In genomic region chr5:44693674-44694073, GRCm38 (mm10) we compare ENCODE assay signal across 25 mouse cellular contexts.
A peak's percentile ranks its signal among the peaks of the same experiment; 100 is the strongest.
DNase-seq lines count a peak whose midpoint lies in the region; ATAC-seq and TF ChIP-seq lines count a peak whose summit lies in the region.
"Had no signal": no experiment of that assay in that cellular context is flagged by ENCODE, and none has a peak within 500 bp of the region (broad histone marks: within the 10 kb centered on the region; RNA-seq: fewer than 3 reads in every experiment).

No protein-coding gene starts in this region.

- peaks cover 20% of the 10 kb centered on the region for H3K4me1 ChIP-seq in hindbrain, embryonic 14.5 days (replicated peaks; ENCODE audit: control insufficient read depth, insufficient read depth, low read length)
- H3K4me1 ChIP-seq in hindbrain, embryonic 12.5 days: peaks cover 18% of the 10 kb centered on the region
- H3K4me1 ChIP-seq in midbrain, embryonic 11.5 days (ENCODE audit: control insufficient read depth, insufficient read depth, low read length): no peaks in the 10 kb centered on the region
- peaks cover 43% of the 10 kb centered on the region for H3K4me1 ChIP-seq in midbrain, embryonic 10.5 days
- peaks cover 32% of the 10 kb centered on the region for H3K4me1 ChIP-seq in forebrain, embryonic 16.5 days (replicated peaks; ENCODE audit: control insufficient read depth, insufficient read depth, low read length)
- H3K4me1 ChIP-seq in midbrain, postnatal 0 days (ENCODE audit: insufficient read depth, low read length): peaks cover 12% of the 10 kb centered on the region; the same call in 1 of the 2 replicates
- H3K4me1 ChIP-seq in intestine, postnatal 0 days (replicated peaks; ENCODE audit: control insufficient read depth, insufficient read depth, low read length): no peaks in the 10 kb centered on the region
- H3K4me1 ChIP-seq: liver, embryonic 15.5 days; lung, embryonic 15.5 days; megakaryocyte, embryonic 14.5 days had no signal

- no peak for TF ChIP-seq CTCF in midbrain, postnatal 0 days (IDR thresholded peaks at IDR 0.05)
- no peak for TF ChIP-seq CTCF in intestine, postnatal 0 days (IDR thresholded peaks at IDR 0.05; ENCODE audit: low read depth)

- peak; percentile 21; the same call in 1 of the 2 replicates for ATAC-seq in hindbrain, embryonic 14.5 days (ENCODE audit: low FRiP score)
- no peak for ATAC-seq in hindbrain, embryonic 12.5 days (ENCODE audit: low FRiP score)
- ATAC-seq in midbrain, embryonic 11.5 days (ENCODE audit: low FRiP score): peak; percentile 60; the same call in 1 of the 2 replicates
- peak; percentile 50 for ATAC-seq in forebrain, embryonic 16.5 days
- ATAC-seq in midbrain, postnatal 0 days (ENCODE audit: low FRiP score): peak; percentile 32; the same call in 1 of the 2 replicates
- no peak for ATAC-seq in intestine, postnatal 0 days

- no peaks in the 10 kb centered on the region for H3K9me3 ChIP-seq in hindbrain, embryonic 14.5 days (ENCODE audit: control insufficient read depth, low read length)
- no peaks in the 10 kb centered on the region for H3K9me3 ChIP-seq in hindbrain, embryonic 12.5 days (replicated peaks)
- no peaks in the 10 kb centered on the region for H3K9me3 ChIP-seq in midbrain, embryonic 11.5 days (ENCODE audit: control insufficient read depth, low read length)
- H3K9me3 ChIP-seq in midbrain, embryonic 10.5 days (replicated peaks): no peaks in the 10 kb centered on the region
- H3K9me3 ChIP-seq in forebrain, embryonic 16.5 days (ENCODE audit: control insufficient read depth, low read length): no peaks in the 10 kb centered on the region
- no peaks in the 10 kb centered on the region for H3K9me3 ChIP-seq in midbrain, postnatal 0 days (ENCODE audit: low read length)
- no peaks in the 10 kb centered on the region for H3K9me3 ChIP-seq in intestine, postnatal 0 days (ENCODE audit: control insufficient read depth)
- H3K9me3 ChIP-seq: heart, embryonic 15.5 days; limb, embryonic 15.5 days; liver, embryonic 15.5 days; lung, embryonic 15.5 days; megakaryocyte, embryonic 14.5 days had no signal

- no peaks in the 10 kb centered on the region for H3K36me3 ChIP-seq in hindbrain, embryonic 14.5 days (replicated peaks; ENCODE audit: control insufficient read depth, insufficient read depth)
- no peaks in the 10 kb centered on the region for H3K36me3 ChIP-seq in hindbrain, embryonic 12.5 days
- no peaks in the 10 kb centered on the region for H3K36me3 ChIP-seq in midbrain, embryonic 11.5 days (ENCODE audit: control insufficient read depth, insufficient read depth, low read length)
- H3K36me3 ChIP-seq in midbrain, embryonic 10.5 days: no peaks in the 10 kb centered on the region
- H3K36me3 ChIP-seq in forebrain, embryonic 16.5 days (ENCODE audit: control insufficient read depth, insufficient read depth): no peaks in the 10 kb centered on the region
- no peaks in the 10 kb centered on the region for H3K36me3 ChIP-seq in midbrain, postnatal 0 days (ENCODE audit: insufficient read depth, low read length)
- no peaks in the 10 kb centered on the region for H3K36me3 ChIP-seq in intestine, postnatal 0 days (ENCODE audit: control insufficient read depth, insufficient read depth)
- H3K36me3 ChIP-seq: heart, embryonic 15.5 days; limb, embryonic 15.5 days; liver, embryonic 15.5 days; lung, embryonic 15.5 days had no signal

- H3K4me3 ChIP-seq in hindbrain, embryonic 14.5 days (replicated peaks; ENCODE audit: low read length): no peak overlapping the region
- no peak overlapping the region for H3K4me3 ChIP-seq in hindbrain, embryonic 12.5 days
- no peak overlapping the region for H3K4me3 ChIP-seq in midbrain, embryonic 11.5 days (ENCODE audit: low read depth, low read length)
- H3K4me3 ChIP-seq in midbrain, embryonic 10.5 days: no peak overlapping the region
- no peak overlapping the region for H3K4me3 ChIP-seq in forebrain, embryonic 16.5 days (replicated peaks; ENCODE audit: low read length)
- H3K4me3 ChIP-seq in midbrain, postnatal 0 days (ENCODE audit: low read depth, low read length): no peak overlapping the region
- H3K4me3 ChIP-seq in intestine, postnatal 0 days (ENCODE audit: low read depth, low read length): no peak overlapping the region
- H3K4me3 ChIP-seq: heart, embryonic 15.5 days; left cerebral cortex, adult 2 months; limb, embryonic 15.5 days; liver, embryonic 15.5 days; lung, embryonic 15.5 days; megakaryocyte, embryonic 14.5 days had no signal

- DNase-seq in hindbrain, embryonic 14.5 days (ENCODE audit: low spot score): no peak
- DNase-seq in midbrain, embryonic 11.5 days (ENCODE audit: low spot score, missing footprints): no peak
- DNase-seq in midbrain, embryonic 10.5 days (ENCODE audit: low spot score): no peak
- DNase-seq in midbrain, postnatal 0 days (ENCODE audit: low spot score): peak; percentile 68
- DNase-seq in cerebellum, adult 18-20 months: no peak
- DNase-seq: adrenal gland, adult 2 months; B cell, adult 2 months; cerebellum, adult 2 months; cerebellum, postnatal 36 days; heart, postnatal 36 days; kidney, adult 9 months; kidney, postnatal 25 days; left cerebral cortex, postnatal 4 days; lung, postnatal 36 days; right cerebral cortex, postnatal 25 days; spleen, adult 18-20 months had no signal

- no peak overlapping the region for H3K4me2 ChIP-seq in hindbrain, embryonic 14.5 days (replicated peaks)
- H3K4me2 ChIP-seq in hindbrain, embryonic 12.5 days (replicated peaks): no peak overlapping the region
- H3K4me2 ChIP-seq in midbrain, embryonic 11.5 days: no peak overlapping the region
- no peak overlapping the region for H3K4me2 ChIP-seq in forebrain, embryonic 16.5 days (ENCODE audit: low read length)
- H3K4me2 ChIP-seq in midbrain, postnatal 0 days (ENCODE audit: low read depth, low read length, poor library complexity, severe bottlenecking): no peak overlapping the region
- no peak overlapping the region for H3K4me2 ChIP-seq in intestine, postnatal 0 days (replicated peaks; ENCODE audit: low read depth)
- H3K4me2 ChIP-seq: heart, embryonic 15.5 days; limb, embryonic 15.5 days; liver, embryonic 15.5 days; lung, embryonic 15.5 days had no signal

- H3K27ac ChIP-seq in hindbrain, embryonic 14.5 days: no peak overlapping the region
- no peak overlapping the region for H3K27ac ChIP-seq in hindbrain, embryonic 12.5 days
- H3K27ac ChIP-seq in midbrain, embryonic 11.5 days (ENCODE audit: low read depth, low read length): no peak overlapping the region
- no peak overlapping the region for H3K27ac ChIP-seq in midbrain, embryonic 10.5 days (replicated peaks)
- H3K27ac ChIP-seq in forebrain, embryonic 16.5 days (ENCODE audit: low read length): peak overlapping the region; percentile 11
- H3K27ac ChIP-seq in midbrain, postnatal 0 days (ENCODE audit: low read depth, low read length): no peak overlapping the region
- H3K27ac ChIP-seq in intestine, postnatal 0 days (ENCODE audit: low read depth, low read length): no peak overlapping the region
- H3K27ac ChIP-seq: heart, embryonic 15.5 days; left cerebral cortex, adult 2 months; limb, embryonic 15.5 days; liver, embryonic 15.5 days; lung, embryonic 15.5 days had no signal

- H3K27me3 ChIP-seq in hindbrain, embryonic 14.5 days (ENCODE audit: control insufficient read depth, insufficient read depth, low read length): no peaks in the 10 kb centered on the region
- H3K27me3 ChIP-seq in hindbrain, embryonic 12.5 days: no peaks in the 10 kb centered on the region
- H3K27me3 ChIP-seq in midbrain, embryonic 11.5 days (ENCODE audit: control insufficient read depth, insufficient read depth, low read length): no peaks in the 10 kb centered on the region
- H3K27me3 ChIP-seq in midbrain, embryonic 10.5 days (ENCODE audit: low read depth, poor library complexity, severe bottlenecking): no peaks in the 10 kb centered on the region
- no peaks in the 10 kb centered on the region for H3K27me3 ChIP-seq in forebrain, embryonic 16.5 days (replicated peaks; ENCODE audit: control insufficient read depth, insufficient read depth, low read length)
- H3K27me3 ChIP-seq in midbrain, postnatal 0 days (ENCODE audit: insufficient read depth, low read length): no peaks in the 10 kb centered on the region
- H3K27me3 ChIP-seq in intestine, postnatal 0 days (replicated peaks; ENCODE audit: control insufficient read depth, insufficient read depth, low read length): no peaks in the 10 kb centered on the region
- H3K27me3 ChIP-seq: heart, embryonic 15.5 days; limb, embryonic 15.5 days; liver, embryonic 15.5 days; lung, embryonic 15.5 days; megakaryocyte, embryonic 14.5 days had no signal

- no peak overlapping the region for H3K9ac ChIP-seq in hindbrain, embryonic 14.5 days
- no peak overlapping the region for H3K9ac ChIP-seq in hindbrain, embryonic 12.5 days
- no peak overlapping the region for H3K9ac ChIP-seq in midbrain, embryonic 11.5 days (ENCODE audit: low read length)
- H3K9ac ChIP-seq in forebrain, embryonic 16.5 days (replicated peaks; ENCODE audit: low read depth, low read length): no peak overlapping the region
- H3K9ac ChIP-seq in midbrain, postnatal 0 days (replicated peaks; ENCODE audit: low read length, poor library complexity, severe bottlenecking): no peak overlapping the region
- H3K9ac ChIP-seq in intestine, postnatal 0 days (ENCODE audit: low read depth, low read length): no peak overlapping the region
- H3K9ac ChIP-seq: heart, embryonic 15.5 days; limb, embryonic 15.5 days; liver, embryonic 15.5 days; lung, embryonic 15.5 days had no signal

- WGBS in hindbrain, embryonic 14.5 days: 24% methylated on average over 5 of the region's 5 CpGs
- 53% methylated on average over 5 of the region's 5 CpGs for WGBS in hindbrain, embryonic 12.5 days
- 21% methylated on average over 5 of the region's 5 CpGs for WGBS in midbrain, embryonic 11.5 days
- 36% methylated on average over 5 of the region's 5 CpGs for WGBS in midbrain, embryonic 10.5 days
- WGBS in forebrain, embryonic 16.5 days: 14% methylated on average over 5 of the region's 5 CpGs
- 17% methylated on average over 5 of the region's 5 CpGs for WGBS in midbrain, postnatal 0 days
- 65% methylated on average over 5 of the region's 5 CpGs for WGBS in intestine, postnatal 0 days

Comparison
In these comparisons a context has a peak if more than half of its experiments do, and no peak if none do; other contexts are left out.
1. ATAC-seq: peak in hindbrain, embryonic 14.5 days (single experiment), midbrain, embryonic 11.5 days (single experiment), forebrain, embryonic 16.5 days (single experiment) and midbrain, postnatal 0 days (single experiment); none in hindbrain, embryonic 12.5 days (single experiment) and intestine, postnatal 0 days (single experiment).